Comparison of ENCODE assay signal across 8 mouse cellular contexts in genomic region chr2:137114248-137115096, GRCm38 (mm10). TPM values are rescaled to one million over a fixed set of nuclear protein-coding genes. Genes with fewer than 3 reads are reported as not detected.
A peak's percentile ranks its signal among the peaks of the same experiment; 100 is the strongest.
DNase-seq lines count a peak whose midpoint lies in the region.

No protein-coding gene starts in this region.

- peak; percentile 92 for DNase-seq in adrenal gland, postnatal 14 days
- DNase-seq in embryonic facial prominence, embryonic 10.5 days (ENCODE audit: low spot score) = peak; percentile 85
- DNase-seq in heart, adult 18-20 months = peak; percentile 87 to 91
- DNase-seq in kidney, adult 18-20 months = peak; percentile 77
- peak; percentile 78 for DNase-seq in limb, embryonic 10.5 days (ENCODE audit: low spot score)
- peak; percentile 86 for DNase-seq in midbrain, embryonic 10.5 days (ENCODE audit: low spot score)
- DNase-seq in right cerebral cortex, postnatal 4 days = peak; percentile 76
- no peak for DNase-seq in T-cell, adult 2 months (ENCODE audit: low spot score)

- under 1% methylated on average over 51 of the region's 51 CpGs for WGBS in embryonic facial prominence, embryonic 10.5 days
- under 1% methylated on average over 51 of the region's 51 CpGs for WGBS in limb, embryonic 10.5 days
- WGBS in midbrain, embryonic 10.5 days = under 1% methylated on average over 51 of the region's 51 CpGs

- H3K9me3 ChIP-seq in embryonic facial prominence, embryonic 10.5 days = no peaks in the 10 kb centered on the region
- H3K9me3 ChIP-seq in limb, embryonic 10.5 days (replicated peaks) = no peaks in the 10 kb centered on the region
- no peaks in the 10 kb centered on the region for H3K9me3 ChIP-seq in midbrain, embryonic 10.5 days (replicated peaks)

- H3K4me3 ChIP-seq in embryonic facial prominence, embryonic 10.5 days = peak overlapping the region; percentile 82
- peak overlapping the region; percentile 78 for H3K4me3 ChIP-seq in limb, embryonic 10.5 days
- H3K4me3 ChIP-seq in midbrain, embryonic 10.5 days = peak overlapping the region; percentile 81

- H3K4me1 ChIP-seq in embryonic facial prominence, embryonic 10.5 days = peaks cover 77% of the 10 kb centered on the region
- peaks cover 78% of the 10 kb centered on the region for H3K4me1 ChIP-seq in limb, embryonic 10.5 days
- peaks cover 70% of the 10 kb centered on the region for H3K4me1 ChIP-seq in midbrain, embryonic 10.5 days

- peak overlapping the region; percentile 97 for H3K27ac ChIP-seq in embryonic facial prominence, embryonic 10.5 days (replicated peaks)
- peak overlapping the region; percentile 97 for H3K27ac ChIP-seq in limb, embryonic 10.5 days
- peak overlapping the region; percentile 97 for H3K27ac ChIP-seq in midbrain, embryonic 10.5 days (replicated peaks)

- H3K27me3 ChIP-seq in embryonic facial prominence, embryonic 10.5 days (replicated peaks; ENCODE audit: low read depth, poor library complexity, severe bottlenecking) = peaks cover 12% of the 10 kb centered on the region
- peaks cover 51% of the 10 kb centered on the region for H3K27me3 ChIP-seq in limb, embryonic 10.5 days (ENCODE audit: low read depth, poor library complexity, severe bottlenecking)
- H3K27me3 ChIP-seq in midbrain, embryonic 10.5 days (ENCODE audit: low read depth, poor library complexity, severe bottlenecking) = peaks cover 19% of the 10 kb centered on the region

- H3K36me3 ChIP-seq in embryonic facial prominence, embryonic 10.5 days (replicated peaks) = peaks cover 3% of the 10 kb centered on the region; the same call in 1 of the 2 replicates
- peaks cover 6% of the 10 kb centered on the region; the same call in 1 of the 2 replicates for H3K36me3 ChIP-seq in limb, embryonic 10.5 days
- H3K36me3 ChIP-seq in midbrain, embryonic 10.5 days = peaks cover 12% of the 10 kb centered on the region

RNA-seq across cellular contexts. Expression of gene Jag1, which starts 2.0 kb away (rescaled TPM):
- total RNA-seq in adrenal gland, postnatal 14 days (2021) = 15.0 and 18.3 TPM in 2 replicates
- 18.4 and 22.2 TPM in 2 replicates for polyA plus RNA-seq in embryonic facial prominence, embryonic 10.5 days (2016; fragmentation: Nextera tagmentation; extraction: Ambion mirVana)
- total RNA-seq in heart, adult 18-20 months (2021) = 1 to 10 TPM; 7.1 to 9.1 TPM
- 7.6 and 14.7 TPM in 2 replicates for polyA plus RNA-seq in limb, embryonic 10.5 days (2016; fragmentation: Nextera tagmentation; extraction: Ambion mirVana)
- 38.9 and 42.4 TPM in 2 replicates for polyA plus RNA-seq in midbrain, embryonic 10.5 days (2016; fragmentation: Nextera tagmentation; extraction: Ambion mirVana)
